In genomic region chr13:95523659-95524423, GRCm38 (mm10) we compare ENCODE assay signal across 10 mouse cellular contexts. TPM values are rescaled to one million over a fixed set of nuclear protein-coding genes. Genes with fewer than 3 reads are reported as not detected.
DNase-seq lines count a peak whose midpoint lies in the region; ATAC-seq and TF ChIP-seq lines count a peak whose summit lies in the region.
"Had no signal": no experiment of that assay in that cellular context is flagged by ENCODE, and none has a peak within 500 bp of the region (broad histone marks: within the 10 kb centered on the region; RNA-seq: fewer than 3 reads in every experiment).

No protein-coding gene starts in this region.

- H3K9me3 ChIP-seq in intestine, embryonic 16.5 days (ENCODE audit: control insufficient read depth, low read length) = no peaks in the 10 kb centered on the region
- no peaks in the 10 kb centered on the region for H3K9me3 ChIP-seq in liver, postnatal 0 days (ENCODE audit: low read length)
- H3K9me3 ChIP-seq in neural tube, embryonic 12.5 days = no peaks in the 10 kb centered on the region

- 6% methylated on average over 29 of the region's 29 CpGs for WGBS in intestine, embryonic 16.5 days
- WGBS in liver, postnatal 0 days (ENCODE audit: insufficient replicate concordance) = 5% methylated on average over 29 of the region's 29 CpGs
- 2% methylated on average over 29 of the region's 29 CpGs for WGBS in neural tube, embryonic 12.5 days

- peak; percentile 57 to 63 for DNase-seq in cerebellum, postnatal 10 days
- DNase-seq in adrenal gland, postnatal 36 days = peak; percentile 53 to 70
- peak; percentile 47 for DNase-seq in gastrocnemius, postnatal 14 days
- peak; percentile 54 for DNase-seq in liver, postnatal 0 days
- no peak for DNase-seq in MN1 (ENCODE audit: low spot score)

- 0 out of 2 replicates have a peak, but pooled peaks cover 2% of the 10 kb centered on the region for H3K4me1 ChIP-seq in intestine, embryonic 16.5 days (ENCODE audit: control insufficient read depth, insufficient read depth, low read length)
- H3K4me1 ChIP-seq in liver, postnatal 0 days (ENCODE audit: insufficient read depth) = peaks cover 4% of the 10 kb centered on the region; the same call in 1 of the 2 replicates
- peaks cover 13% of the 10 kb centered on the region for H3K4me1 ChIP-seq in neural tube, embryonic 12.5 days

- no peaks in the 10 kb centered on the region for H3K27me3 ChIP-seq in intestine, embryonic 16.5 days (replicated peaks; ENCODE audit: control insufficient read depth, insufficient read depth, low read length)
- peaks cover 41% of the 10 kb centered on the region for H3K27me3 ChIP-seq in liver, postnatal 0 days (ENCODE audit: insufficient read depth, low read length)
- H3K27me3 ChIP-seq in neural tube, embryonic 12.5 days (replicated peaks) = peaks cover 40% of the 10 kb centered on the region

- TF ChIP-seq CTCF in liver, postnatal 0 days (IDR thresholded peaks at IDR 0.05; ENCODE audit: low read depth) = no peak

- peak overlapping the region; percentile 80 for H3K9ac ChIP-seq in intestine, embryonic 16.5 days (ENCODE audit: low read depth, low read length)
- peak overlapping the region; percentile 21; the same call in 1 of the 2 replicates for H3K9ac ChIP-seq in liver, postnatal 0 days (replicated peaks)
- no peak overlapping the region; the same call in 1 of the 2 replicates for H3K9ac ChIP-seq in neural tube, embryonic 12.5 days

- peak overlapping the region; percentile 62 for H3K4me3 ChIP-seq in intestine, embryonic 16.5 days (ENCODE audit: low read length)
- H3K4me3 ChIP-seq in liver, postnatal 0 days (ENCODE audit: low read depth, low read length) = peak overlapping the region; percentile 51
- H3K4me3 ChIP-seq in neural tube, embryonic 12.5 days = peak overlapping the region; percentile 24

- no peak for TF ChIP-seq EP300 in liver, postnatal 0 days (IDR thresholded peaks at IDR 0.05; ENCODE audit: low read depth)

- ATAC-seq in cerebellum, adult (ENCODE audit: insufficient number of reproducible peaks, low FRiP score, low TSS enrichment) = no peak
- peak; percentile 14 for ATAC-seq in intestine, embryonic 16.5 days
- no peak for ATAC-seq in liver, postnatal 0 days
- ATAC-seq in neural tube, embryonic 12.5 days (ENCODE audit: low FRiP score, low read depth) = no peak

- H3K36me3 ChIP-seq in intestine, embryonic 16.5 days (ENCODE audit: control insufficient read depth, insufficient read depth, low read length) = no peaks in the 10 kb centered on the region
- no peaks in the 10 kb centered on the region for H3K36me3 ChIP-seq in liver, postnatal 0 days (replicated peaks; ENCODE audit: insufficient read depth, low read length)
- no peaks in the 10 kb centered on the region for H3K36me3 ChIP-seq in neural tube, embryonic 12.5 days

- peak overlapping the region; percentile 87 for H3K27ac ChIP-seq in intestine, embryonic 16.5 days (ENCODE audit: low read length)
- H3K27ac ChIP-seq in liver, postnatal 0 days (ENCODE audit: low read depth) = no peak overlapping the region
- H3K27ac ChIP-seq in neural tube, embryonic 12.5 days = no peak overlapping the region

- intact Hi-C loops in gastrocnemius, postnatal 14 days (cut with DNase I; ENCODE audit: low total_unique reads) = no loop called here

- H3K4me2 ChIP-seq in intestine, embryonic 16.5 days (ENCODE audit: low read depth, low read length) = peak overlapping the region; percentile 90
- peak overlapping the region; percentile 84 for H3K4me2 ChIP-seq in liver, postnatal 0 days (ENCODE audit: low read depth, low read length)
- peak overlapping the region; percentile 75 for H3K4me2 ChIP-seq in neural tube, embryonic 12.5 days (replicated peaks)

RNA-seq across cellular contexts. Expression of gene F2rl1, which starts 1.2 kb away (rescaled TPM):
- total RNA-seq in adrenal gland, postnatal 36 days (2021) = under 1 TPM; 0.10 to 0.20 TPM
- under 1 TPM; 0.44 to 0.57 TPM for total RNA-seq in gastrocnemius, postnatal 14 days (2021)
- polyA plus RNA-seq in intestine, embryonic 16.5 days (2015; fragmentation: Nextera tagmentation; extraction: Ambion mirVana) = 23.0 and 24.8 TPM in 2 replicates
- polyA plus RNA-seq in liver, postnatal 0 days (2015; fragmentation: Nextera tagmentation; extraction: Ambion mirVana) = 0.20 and 0.31 TPM in 2 replicates
- polyA plus RNA-seq in neural tube, embryonic 12.5 days (2016; fragmentation: Nextera tagmentation; extraction: Ambion mirVana) = 0.11 TPM in 1 of 2 replicates, not detected in the other
- polyA plus RNA-seq: C2C12 had no signal

RNA-seq across cellular contexts. Expression of gene S100z, which starts 45.3 kb away (rescaled TPM):
- not detected for total RNA-seq in adrenal gland, postnatal 36 days (2021)
- 1 to 10 TPM in 1 of 2 experiments, not detected in 1; 1.5 TPM for total RNA-seq in gastrocnemius, postnatal 14 days (2021)
- 0.40 and 1.2 TPM in 2 replicates for polyA plus RNA-seq in intestine, embryonic 16.5 days (2015; fragmentation: Nextera tagmentation; extraction: Ambion mirVana)
- polyA plus RNA-seq in liver, postnatal 0 days (2015; fragmentation: Nextera tagmentation; extraction: Ambion mirVana) = not detected in 2 replicates
- not detected in 2 replicates for polyA plus RNA-seq in neural tube, embryonic 12.5 days (2016; fragmentation: Nextera tagmentation; extraction: Ambion mirVana)
- polyA plus RNA-seq: C2C12; large intestine, adult 2 months had no signal

Comparison
In these comparisons a context has a peak if more than half of its experiments do, and no peak if none do; other contexts are left out.
1. RNA of gene F2rl1, which starts 1.2 kb away (polyA plus RNA-seq): 23.0 to 24.8 TPM in intestine, embryonic 16.5 days; 0.20 to 0.31 TPM in liver, postnatal 0 days and 0.11 TPM in neural tube, embryonic 12.5 days; every median in the first group is over 10 times any median in the second.
2. Peak in every context shown above with its lines, with median percentiles within 50 percentile points of each other: H3K4me2 ChIP-seq and H3K4me3 ChIP-seq.